ENCODE assay signal across 29 mouse cellular contexts in genomic region chr2:145010674-145011073, GRCm38 (mm10).
A peak's percentile ranks its signal among the peaks of the same experiment; 100 is the strongest.
DNase-seq lines count a peak whose midpoint lies in the region; ATAC-seq and TF ChIP-seq lines count a peak whose summit lies in the region.
"Had no signal": no experiment of that assay in that cellular context is flagged by ENCODE, and none has a peak within 500 bp of the region (broad histone marks: within the 10 kb centered on the region; RNA-seq: fewer than 3 reads in every experiment).

No protein-coding gene starts in this region.

- H3K4me2 ChIP-seq in intestine, postnatal 0 days (replicated peaks; ENCODE audit: low read depth) = no peak overlapping the region
- H3K4me2 ChIP-seq in intestine, embryonic 16.5 days (ENCODE audit: low read depth, low read length) = no peak overlapping the region
- H3K4me2 ChIP-seq: embryonic facial prominence, embryonic 13.5 days; heart, embryonic 11.5 days; hindbrain, embryonic 13.5 days; liver, embryonic 12.5 days; midbrain, embryonic 11.5 days; neural tube, embryonic 12.5 days had no signal

- no peak overlapping the region for H3K9ac ChIP-seq in intestine, postnatal 0 days (ENCODE audit: low read depth, low read length)
- no peak overlapping the region for H3K9ac ChIP-seq in intestine, embryonic 16.5 days (ENCODE audit: low read depth, low read length)
- H3K9ac ChIP-seq: embryonic facial prominence, embryonic 13.5 days; hindbrain, embryonic 13.5 days; liver, embryonic 12.5 days; liver, postnatal 0 days; neural tube, embryonic 12.5 days had no signal

- ATAC-seq in intestine, postnatal 0 days = no peak
- no peak for ATAC-seq in intestine, embryonic 16.5 days
- peak; percentile 44; the same call in 1 of the 2 replicates for ATAC-seq in megakaryocyte progenitor cell, adult 5-6 weeks (replicated peaks; ENCODE audit: poor library complexity)
- ATAC-seq in CD4-positive, CD25-positive, alpha-beta regulatory T cell, adult 4 months = no peak
- ATAC-seq: forebrain, embryonic 16.5 days; inflammation-experienced regulatory T-cells, adult 6 months; liver, embryonic 12.5 days; liver, postnatal 0 days had no signal

- H3K9me3 ChIP-seq in intestine, postnatal 0 days (ENCODE audit: control insufficient read depth) = no peaks in the 10 kb centered on the region
- no peaks in the 10 kb centered on the region for H3K9me3 ChIP-seq in intestine, embryonic 16.5 days (ENCODE audit: control insufficient read depth, low read length)
- H3K9me3 ChIP-seq: embryonic facial prominence, embryonic 13.5 days; hindbrain, embryonic 13.5 days; liver, embryonic 12.5 days; neural tube, embryonic 12.5 days had no signal

- H3K36me3 ChIP-seq in intestine, postnatal 0 days (ENCODE audit: control insufficient read depth, insufficient read depth) = no peaks in the 10 kb centered on the region
- no peaks in the 10 kb centered on the region for H3K36me3 ChIP-seq in intestine, embryonic 16.5 days (ENCODE audit: control insufficient read depth, insufficient read depth, low read length)
- H3K36me3 ChIP-seq: embryonic facial prominence, embryonic 13.5 days; hindbrain, embryonic 13.5 days; liver, embryonic 12.5 days; neural tube, embryonic 12.5 days had no signal

- H3K4me1 ChIP-seq in intestine, postnatal 0 days (replicated peaks; ENCODE audit: control insufficient read depth, insufficient read depth, low read length) = no peaks in the 10 kb centered on the region
- H3K4me1 ChIP-seq in intestine, embryonic 16.5 days (ENCODE audit: control insufficient read depth, insufficient read depth, low read length) = no peaks in the 10 kb centered on the region
- H3K4me1 ChIP-seq: embryonic facial prominence, embryonic 13.5 days; hindbrain, embryonic 13.5 days; liver, embryonic 12.5 days; neural tube, embryonic 12.5 days had no signal

- peak; percentile 22 for DNase-seq in 416B (ENCODE audit: low read depth)
- peak; percentile 12 for DNase-seq in brain, adult 2 months (ENCODE audit: low read depth, low spot score)
- DNase-seq in kidney, postnatal 10 days = no peak
- DNase-seq: B cell, adult 2 months; cerebellum, adult 11-12 months; cerebellum, adult 9-11 months; gastrocnemius, postnatal 10 days; kidney, adult 2 months; kidney, postnatal 4 days; layer of hippocampus, adult 9-11 months; liver, postnatal 0 days; lung, postnatal 10 days; right cerebral cortex, adult 18-20 months; right cerebral cortex, postnatal 4 days; thymus, postnatal 4 days had no signal

- TF ChIP-seq CTCF in intestine, postnatal 0 days (IDR thresholded peaks at IDR 0.05; ENCODE audit: low read depth) = peak; percentile 29

- no peak overlapping the region for H3K4me3 ChIP-seq in intestine, postnatal 0 days (ENCODE audit: low read depth, low read length)
- H3K4me3 ChIP-seq in intestine, embryonic 16.5 days (ENCODE audit: low read length) = no peak overlapping the region
- H3K4me3 ChIP-seq: embryonic facial prominence, embryonic 13.5 days; hindbrain, embryonic 13.5 days; liver, embryonic 12.5 days; myocyte; neural tube, embryonic 12.5 days had no signal

- H3K27me3 ChIP-seq in intestine, postnatal 0 days (replicated peaks; ENCODE audit: control insufficient read depth, insufficient read depth, low read length) = no peaks in the 10 kb centered on the region
- no peaks in the 10 kb centered on the region for H3K27me3 ChIP-seq in intestine, embryonic 16.5 days (replicated peaks; ENCODE audit: control insufficient read depth, insufficient read depth, low read length)
- H3K27me3 ChIP-seq: embryonic facial prominence, embryonic 13.5 days; hindbrain, embryonic 13.5 days; liver, embryonic 12.5 days; neural tube, embryonic 12.5 days had no signal

- no peak overlapping the region for H3K27ac ChIP-seq in intestine, postnatal 0 days (ENCODE audit: low read depth, low read length)
- no peak overlapping the region for H3K27ac ChIP-seq in intestine, embryonic 16.5 days (ENCODE audit: low read length)
- H3K27ac ChIP-seq: embryonic facial prominence, embryonic 13.5 days; hindbrain, embryonic 13.5 days; liver, embryonic 12.5 days; macrophage; neural tube, embryonic 12.5 days had no signal
